Mouse (Mus musculus) ES-Bruce4 (cell line): ENCODE measurements around the gene Gm18596.
"Not testable (repeated sequence)": the region's sequence is repeated elsewhere in the genome, so short reads cannot be mapped to it uniquely, and the experiment has no call there.

Experiments
- CTCF ChIP-seq: IDR thresholded peaks from one replicate; pipeline ENCODE4 v1.8.1; 2011; ENCODE audit warnings: low read depth, low read length
- POLR2A ChIP-seq: IDR thresholded peaks from one replicate; pipeline ENCODE4 v1.8.1; 2011; ENCODE audit warnings: low read length; ENCODE audit not compliant: insufficient read depth

DNA sequence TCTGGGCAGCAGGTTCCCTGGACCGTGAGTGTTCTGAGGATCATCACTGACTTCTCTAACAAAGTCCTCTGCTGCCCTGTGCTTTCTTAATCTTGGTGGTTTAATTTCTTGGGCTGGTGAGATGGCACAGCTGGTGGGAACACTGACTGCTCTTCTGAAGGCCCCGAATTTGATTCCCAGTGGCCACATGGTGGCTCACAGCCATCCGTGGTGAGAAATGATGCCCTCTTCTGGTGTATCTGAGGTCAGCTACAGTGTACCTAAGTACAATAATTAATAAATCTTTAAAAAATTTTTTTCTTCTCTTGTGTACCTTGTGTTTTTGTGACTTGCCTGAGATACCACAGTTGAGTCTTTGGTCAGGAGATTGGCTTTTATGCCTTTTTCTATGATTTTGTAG, 9.9 kb upstream of the Gm18596 start:
- peak; percentile 39 for TF ChIP-seq CTCF
- TF ChIP-seq POLR2A = not testable (repeated sequence)
